Mouse (Mus musculus) naive thymus-derived CD4-positive, alpha-beta T cell, adult 2 months (primary cell): Measurements from ENCODE around the gene Trmt2a.

Source experiments
- DNase-seq: peaks from one replicate; pipeline ENCODE4 v3.0.0-alpha.2; 2011; ENCODE audit warnings: low read depth

Gene Trmt2a

GRCm38 (mm10) chr16:18248433-18249363 lies at the start of gene Trmt2a, which contains the start of gene Ranbp1:
Trmt2a (plus strand) TSS chr16:18248679.
Ranbp1 (minus strand) TSS chr16:18248732.
- peak; percentile 98 for DNase-seq

GRCm38 (mm10) chr16:18200062-18200461 lies 48.4 kb upstream of the Trmt2a start:
- no peak for DNase-seq

- no peak for DNase-seq
Measured at GRCm38 (mm10) chr16:18201620-18202019, 46.9 kb upstream of the Trmt2a start.

GRCm38 (mm10) chr16:18202061-18202460 lies 46.4 kb upstream of the Trmt2a start:
- no peak for DNase-seq

- DNase-seq, result no peak
Measured at GRCm38 (mm10) chr16:18203430-18204091, 44.9 kb upstream of the Trmt2a start.

- DNase-seq, result peak; percentile 37
Measured at GRCm38 (mm10) chr16:18210701-18211416, 37.6 kb upstream of the Trmt2a start.

- DNase-seq, result peak; percentile 78
Measured at GRCm38 (mm10) chr16:18211417-18212171, 36.9 kb upstream of the Trmt2a start.

GRCm38 (mm10) chr16:18213689-18214088 lies 34.8 kb upstream of the Trmt2a start:
- DNase-seq, result no peak

GRCm38 (mm10) chr16:18214858-18215257 lies 33.6 kb upstream of the Trmt2a start:
- no peak for DNase-seq

- DNase-seq, result no peak
Measured at GRCm38 (mm10) chr16:18217579-18217978, 30.9 kb upstream of the Trmt2a start, which contains the start of gene Ccdc188. Ccdc188 (plus strand) TSS chr16:18217879.

- DNase-seq, result no peak
Measured at GRCm38 (mm10) chr16:18218580-18218996, 29.9 kb upstream of the Trmt2a start.

GRCm38 (mm10) chr16:18220001-18220400 lies 28.5 kb upstream of the Trmt2a start:
- no peak for DNase-seq

- DNase-seq, result no peak
Measured at GRCm38 (mm10) chr16:18220856-18221542, 27.5 kb upstream of the Trmt2a start.

- DNase-seq, result no peak
Measured at GRCm38 (mm10) chr16:18221543-18221898, 27.0 kb upstream of the Trmt2a start.

- DNase-seq, result no peak
Measured at GRCm38 (mm10) chr16:18222188-18222587, 26.3 kb upstream of the Trmt2a start.

GRCm38 (mm10) chr16:18227187-18227586 lies 21.3 kb upstream of the Trmt2a start:
- no peak for DNase-seq

GRCm38 (mm10) chr16:18227897-18228422 lies 20.5 kb upstream of the Trmt2a start:
- DNase-seq, result no peak

- no peak for DNase-seq
Measured at GRCm38 (mm10) chr16:18228856-18229255, 19.6 kb upstream of the Trmt2a start.

- DNase-seq, result no peak
Measured at GRCm38 (mm10) chr16:18229622-18230021, 18.9 kb upstream of the Trmt2a start.

GRCm38 (mm10) chr16:18230617-18231016 lies 17.9 kb upstream of the Trmt2a start:
- no peak for DNase-seq

GRCm38 (mm10) chr16:18231047-18231446 lies 17.4 kb upstream of the Trmt2a start:
- DNase-seq, result no peak
